Mouse (Mus musculus) fibroblast of lung, adult 2 months (primary cell): ENCODE results near the gene Pla2g3.

Experiments
- DNase-seq: peaks from one replicate; pipeline ENCODE4 v3.0.0-alpha.2; 2011; ENCODE audit warnings: low read depth

Gene Pla2g3

GRCm38 (mm10) chr11:3538341-3538740, 50.3 kb downstream of the Pla2g3 start:
- DNase-seq = no peak

- DNase-seq = peak; percentile 95
These were observed 51.2 kb downstream of the Pla2g3 start for GRCm38 (mm10) chr11:3539111-3539825.

- DNase-seq = no peak
These were observed 51.7 kb downstream of the Pla2g3 start for GRCm38 (mm10) chr11:3539826-3540196.

- no peak for DNase-seq
These were observed 52.5 kb downstream of the Pla2g3 start, which contains the start of gene Smtn for GRCm38 (mm10) chr11:3540451-3541085. Gene Smtn (minus strand): TSS chr11:3540612.

- DNase-seq = no peak
These were observed 53.8 kb downstream of the Pla2g3 start for GRCm38 (mm10) chr11:3541932-3542331.

- DNase-seq = peak; percentile 88
These were observed 54.9 kb downstream of the Pla2g3 start for GRCm38 (mm10) chr11:3543001-3543400.

- DNase-seq = no peak
These were observed 56.3 kb downstream of the Pla2g3 start for GRCm38 (mm10) chr11:3544409-3544808.

- no peak for DNase-seq
These were observed 57.6 kb downstream of the Pla2g3 start for GRCm38 (mm10) chr11:3545531-3546241.

GRCm38 (mm10) chr11:3546242-3546562, 58.1 kb downstream of the Pla2g3 start:
- DNase-seq = no peak

- DNase-seq = no peak
These were observed 59.0 kb downstream of the Pla2g3 start for GRCm38 (mm10) chr11:3547047-3547446.

- no peak for DNase-seq
These were observed 59.9 kb downstream of the Pla2g3 start for GRCm38 (mm10) chr11:3547969-3548368.

- DNase-seq = no peak
These were observed 60.6 kb downstream of the Pla2g3 start for GRCm38 (mm10) chr11:3548564-3549295.
